Mouse (Mus musculus) heart, adult 8-10 months (tissue): ENCODE measurements at regions not wholly inside any gene's neighbourhood (a gene's known extent, or its start where the extent isn't known, plus 50 kb on each side); places are given as distances from the start of the nearest gene placed in this dataset.
A peak's percentile ranks its signal among the peaks of the same experiment; 100 is the strongest.
"Not testable (repeated sequence)": the region's sequence is repeated elsewhere in the genome, so short reads cannot be mapped to it uniquely, and the experiment has no call there.

Source experiments
- DNase-seq: peaks from one replicate; pipeline ENCODE4 v3.0.0; 2022; ENCODE audit warnings: low spot score

DNA sequence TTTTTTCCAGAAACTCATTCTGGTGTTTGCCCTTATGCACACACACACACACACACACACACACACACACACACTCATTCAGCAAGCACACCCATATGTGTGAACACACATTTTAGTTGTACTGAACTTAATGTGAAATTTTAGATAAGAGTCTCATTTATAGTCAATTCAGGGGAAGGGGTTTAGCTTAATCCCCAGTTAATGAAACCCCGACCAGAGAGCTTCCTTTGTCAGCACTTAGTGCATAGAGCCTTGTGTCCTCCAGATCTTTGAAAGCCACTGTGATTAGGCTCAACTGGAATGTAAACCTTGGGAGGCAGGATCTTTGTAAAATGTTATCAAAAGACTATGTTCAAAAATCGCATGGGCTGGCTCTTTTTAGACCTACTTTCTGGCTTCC lies 53.4 kb downstream of the Rps12 start:
- no peak for DNase-seq

DNA sequence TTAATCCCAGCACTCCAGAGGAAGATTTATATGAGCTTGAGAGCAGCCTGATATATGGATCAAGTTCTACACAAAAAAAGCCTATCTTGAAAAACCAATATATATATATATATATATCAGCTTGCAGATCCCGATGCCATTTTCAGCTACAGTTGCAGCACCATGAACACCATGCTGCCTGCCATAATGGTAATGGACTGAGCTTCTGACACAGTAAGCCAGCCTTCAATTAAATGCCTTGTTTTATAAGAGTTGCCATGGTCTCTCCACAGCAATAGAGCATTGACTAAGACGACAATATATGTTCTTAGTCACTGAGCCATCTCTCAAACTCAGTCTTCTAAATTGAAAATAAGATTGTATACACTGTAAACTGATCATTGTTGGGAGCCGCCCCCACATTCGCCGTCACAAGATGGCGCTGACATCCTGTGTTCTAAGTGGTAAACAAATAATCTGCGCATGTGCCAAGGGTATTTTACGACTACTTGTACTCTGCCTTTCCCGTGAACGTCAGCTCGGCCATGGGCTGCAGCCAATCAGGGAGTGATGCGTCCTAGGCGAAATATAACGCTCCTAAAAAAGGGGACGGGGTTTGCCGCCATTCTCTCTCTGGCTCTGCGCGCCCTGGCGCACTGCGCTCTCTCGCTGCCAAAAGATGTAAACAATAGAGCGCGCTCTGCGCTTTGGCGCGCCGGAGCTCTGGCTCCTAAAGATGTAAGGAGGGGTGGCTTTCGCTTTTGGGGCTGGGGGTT lies 60.9 kb downstream of the Rps12 start:
- DNase-seq: not testable (repeated sequence)

DNA sequence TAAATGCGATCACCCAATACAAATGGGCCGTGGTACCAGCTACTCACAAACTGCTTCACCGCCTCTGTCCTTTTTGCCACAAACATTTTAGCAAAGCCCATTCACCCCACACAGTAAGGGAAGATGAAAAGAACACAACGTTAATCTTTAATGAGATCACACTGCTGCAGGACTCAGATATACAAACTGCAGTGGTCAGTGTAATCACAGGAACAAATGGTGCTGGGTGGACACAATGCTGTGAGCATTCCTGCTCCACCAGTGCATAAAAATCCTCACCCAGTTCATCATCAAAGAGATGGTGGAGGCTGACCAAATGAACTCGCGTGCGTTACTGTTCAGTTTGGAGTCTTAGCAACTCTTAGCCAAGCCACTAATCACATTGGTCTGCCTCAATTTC lies 69.0 kb downstream of the Rps12 start:
- DNase-seq: no peak

DNA sequence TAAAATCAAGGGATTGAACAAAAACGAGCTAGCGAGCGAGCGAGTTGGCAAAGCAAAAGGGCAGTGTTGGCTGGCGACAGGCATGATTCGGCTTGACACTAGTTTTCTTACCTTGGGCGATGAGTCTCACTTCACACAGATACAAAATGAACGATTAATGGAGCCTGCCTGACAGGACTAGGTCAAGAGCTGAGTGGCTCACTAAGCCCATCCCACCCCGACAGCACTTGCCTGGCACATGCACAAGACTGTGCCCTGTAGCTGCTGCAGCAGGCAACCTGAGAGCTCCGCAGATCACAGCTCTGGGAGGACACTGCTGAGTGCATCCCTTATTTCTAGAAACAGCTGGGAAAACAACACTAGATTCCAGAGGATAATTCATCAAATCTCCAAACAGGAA lies 71.6 kb downstream of the Rps12 start:
- no peak for DNase-seq

DNA sequence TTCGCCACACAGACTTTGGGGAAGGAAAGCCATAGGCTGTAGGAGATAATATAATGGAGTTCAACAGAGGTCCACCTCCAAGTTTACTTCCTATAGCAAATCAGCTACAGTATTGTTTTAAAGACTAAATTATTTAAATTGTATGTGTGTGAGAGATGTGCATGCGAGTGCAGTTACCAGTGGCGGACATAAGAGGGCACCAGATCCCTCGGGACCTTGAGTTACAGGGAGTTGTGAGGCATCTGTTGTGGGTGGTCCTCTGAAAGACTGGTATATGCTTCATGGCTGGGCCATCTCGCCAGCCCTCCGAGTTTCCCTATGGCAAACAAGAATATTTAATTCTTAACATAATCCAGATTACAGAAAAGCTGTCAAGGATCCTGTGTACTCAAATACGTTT lies 72.0 kb downstream of the Rps12 start:
- no peak for DNase-seq

DNA sequence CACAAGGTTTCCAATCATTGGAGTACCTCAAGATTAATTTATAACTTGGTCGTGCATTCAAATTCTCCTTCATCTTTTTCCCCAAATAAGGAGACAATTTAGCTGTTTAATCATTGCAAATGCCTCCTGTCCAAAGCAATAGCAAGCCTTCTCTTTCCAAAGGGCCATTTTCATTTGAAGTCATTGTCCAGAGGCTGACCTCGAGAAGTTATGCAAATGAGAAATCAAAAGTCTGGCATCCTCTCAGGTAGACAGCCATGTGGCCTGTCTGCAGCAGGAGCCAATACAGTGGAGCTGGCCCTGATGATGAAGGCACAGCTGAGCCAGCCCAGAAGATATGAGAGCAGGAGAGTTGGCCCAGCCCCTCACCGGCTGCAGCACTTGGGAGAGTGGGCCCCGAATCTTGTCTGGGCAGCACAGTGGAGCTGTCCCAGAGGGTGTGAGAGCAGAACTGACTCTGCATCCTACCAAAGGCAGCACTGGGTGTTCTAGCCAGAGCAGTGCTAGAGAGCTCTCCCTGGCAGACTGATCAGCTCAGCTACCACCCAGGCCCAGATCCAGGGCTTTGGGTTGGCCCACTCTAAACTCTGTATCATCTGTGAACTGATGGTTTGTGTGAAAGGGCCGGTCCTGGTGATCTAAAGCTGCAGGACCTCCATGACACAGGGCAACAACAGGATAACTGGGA lies 74.2 kb downstream of the Rps12 start:
- DNase-seq: no peak

DNA sequence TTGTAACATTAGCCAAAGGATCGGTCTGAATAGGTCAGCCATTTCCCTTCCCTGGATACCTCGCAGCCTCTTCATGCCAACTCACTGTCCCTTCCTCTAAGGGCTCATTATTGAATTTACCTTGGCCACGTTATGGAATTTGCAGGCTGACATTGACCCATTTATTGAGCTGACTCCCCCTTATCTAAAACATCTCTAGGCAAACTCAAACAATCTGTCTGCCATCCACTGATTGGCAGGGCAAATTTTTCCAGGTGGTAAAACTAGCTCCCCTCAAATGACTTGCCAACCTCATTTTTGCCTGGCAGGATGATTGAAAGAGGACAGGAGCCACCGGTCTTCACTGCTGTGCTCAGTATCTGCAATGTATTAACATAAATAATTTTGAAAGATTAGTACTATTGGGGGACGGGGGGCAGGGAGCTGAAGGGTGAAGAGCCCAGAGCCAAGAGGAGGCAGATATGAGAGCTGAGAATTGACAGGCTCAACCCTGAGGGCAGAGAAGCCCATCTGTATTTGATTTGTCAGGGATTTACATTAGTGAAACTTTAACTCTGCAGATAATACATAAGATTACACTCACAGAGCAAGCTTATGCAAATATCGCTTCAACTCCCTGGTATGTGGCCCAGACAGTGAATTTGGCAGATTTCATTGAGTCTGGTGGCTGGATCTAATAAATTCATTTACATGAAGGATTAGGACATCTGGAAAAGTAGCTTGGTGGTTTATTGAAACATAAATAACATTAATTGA lies 75.5 kb downstream of the Rps12 start:
- no peak for DNase-seq

DNA sequence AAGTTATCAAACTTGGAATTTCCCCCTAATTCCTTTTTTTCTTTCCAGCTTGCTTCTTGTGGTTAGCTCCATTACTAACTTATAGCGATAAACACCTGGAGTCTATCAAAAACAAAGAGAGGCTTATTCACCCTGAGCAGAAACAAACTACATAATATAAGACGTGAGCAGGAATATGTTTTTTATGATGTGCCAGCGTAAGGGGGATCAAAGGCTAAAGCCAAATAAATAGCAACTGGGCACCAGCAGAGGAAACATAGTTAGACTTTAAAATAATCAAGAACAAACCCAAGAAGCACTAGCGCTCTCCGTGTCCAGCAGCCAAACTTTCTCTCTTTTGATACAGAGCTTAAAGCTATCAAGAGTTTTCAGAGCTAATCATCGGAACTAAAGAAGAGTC lies 76.1 kb downstream of the Rps12 start:
- DNase-seq: no peak

DNA sequence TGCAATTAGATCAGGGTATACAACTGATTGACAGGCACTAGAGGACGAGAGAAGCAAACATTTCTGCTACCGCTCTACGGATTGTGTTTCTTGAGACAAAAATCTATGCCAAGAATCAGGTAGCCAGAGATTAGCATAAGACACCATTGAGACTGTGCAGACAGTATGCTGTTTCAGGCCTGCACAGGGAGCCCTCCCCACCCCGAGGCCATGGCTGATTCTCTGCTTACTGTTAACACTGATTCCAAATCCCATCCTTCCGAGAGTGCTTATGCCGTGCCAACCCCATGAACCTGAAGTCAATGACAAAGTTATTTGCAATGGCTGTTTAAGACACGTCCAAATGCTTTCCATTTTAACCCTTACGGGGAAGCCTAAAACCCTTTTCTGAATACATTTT lies 78.8 kb downstream of the Rps12 start:
- DNase-seq: no peak

DNA sequence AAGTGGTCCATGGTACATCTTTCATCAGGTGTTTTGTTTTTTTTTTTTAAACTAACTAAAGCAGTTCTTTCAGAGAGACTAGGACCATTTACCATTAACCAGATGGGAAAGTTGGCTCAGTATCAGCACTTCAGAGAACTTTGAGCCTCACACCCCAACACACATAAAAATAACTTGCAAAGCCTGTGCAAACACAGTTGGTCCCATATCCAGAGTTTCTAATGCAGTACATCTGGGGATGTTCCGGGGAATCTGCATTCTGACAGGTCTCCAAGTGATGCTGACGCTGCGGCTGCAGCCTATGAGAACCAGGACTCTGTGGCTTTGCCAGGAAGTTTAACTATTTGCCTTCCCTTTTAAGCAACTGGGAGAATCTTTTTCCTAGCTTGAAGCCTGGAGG lies 79.9 kb downstream of the Rps12 start:
- DNase-seq: no peak

DNA sequence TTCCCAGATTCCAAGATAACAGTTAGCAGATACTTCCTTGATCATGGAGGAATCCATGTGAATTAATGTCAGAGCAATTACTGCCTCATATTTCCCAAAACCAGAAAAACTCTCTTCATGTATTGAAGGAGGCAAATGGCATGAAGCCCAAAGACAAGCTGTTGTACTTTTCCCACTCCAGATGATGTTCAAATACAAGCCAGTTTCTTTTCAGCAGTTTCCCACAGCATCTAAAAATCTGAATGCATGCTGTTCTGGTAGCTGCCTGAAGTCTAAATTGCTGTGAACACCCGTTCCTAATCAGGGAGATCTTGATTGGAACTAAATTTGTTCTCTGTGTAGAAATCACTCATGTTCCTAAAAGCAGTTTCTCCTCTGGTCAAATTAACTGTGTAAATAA lies 83.0 kb downstream of the Rps12 start:
- no peak for DNase-seq

DNA sequence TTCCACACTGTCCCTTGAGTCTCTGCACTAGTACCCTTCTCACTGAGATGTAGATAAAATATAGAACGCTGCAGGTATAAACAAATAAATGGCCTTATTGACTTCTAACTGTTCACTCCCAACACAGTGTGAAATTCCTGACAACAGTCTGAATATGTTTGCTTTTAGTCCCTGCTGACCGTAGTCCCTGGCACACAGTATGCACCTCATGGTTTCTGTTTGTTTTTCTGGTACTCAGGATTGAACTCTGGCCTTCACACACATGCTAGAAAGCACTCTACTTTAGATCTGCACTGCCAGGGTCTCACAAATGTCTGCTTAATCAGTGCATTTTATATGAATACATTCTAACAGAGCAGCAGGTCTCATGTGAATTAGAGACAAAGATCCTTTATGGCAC lies 95.8 kb downstream of the Rps12 start:
- DNase-seq: no peak

DNA sequence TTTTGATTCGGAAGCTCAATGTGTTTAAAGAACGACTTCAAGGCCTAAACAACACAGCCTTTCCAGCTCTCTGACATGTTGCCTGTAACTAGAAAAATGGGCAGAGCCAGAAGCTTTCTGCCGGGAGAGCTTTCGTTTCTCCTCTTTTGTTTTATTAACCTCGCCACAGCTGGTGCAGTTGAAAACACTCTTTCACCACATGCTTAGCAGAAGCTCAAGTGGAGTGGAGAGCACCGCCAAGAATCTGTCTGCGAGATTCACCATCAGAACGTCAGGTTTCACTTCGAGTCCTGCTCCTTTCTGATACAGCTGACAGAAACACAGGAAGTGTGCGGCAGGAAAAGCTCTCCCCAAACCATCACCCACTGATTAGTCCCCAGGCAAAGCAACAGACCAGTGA lies 100.1 kb downstream of the Rps12 start:
- DNase-seq: no peak

DNA sequence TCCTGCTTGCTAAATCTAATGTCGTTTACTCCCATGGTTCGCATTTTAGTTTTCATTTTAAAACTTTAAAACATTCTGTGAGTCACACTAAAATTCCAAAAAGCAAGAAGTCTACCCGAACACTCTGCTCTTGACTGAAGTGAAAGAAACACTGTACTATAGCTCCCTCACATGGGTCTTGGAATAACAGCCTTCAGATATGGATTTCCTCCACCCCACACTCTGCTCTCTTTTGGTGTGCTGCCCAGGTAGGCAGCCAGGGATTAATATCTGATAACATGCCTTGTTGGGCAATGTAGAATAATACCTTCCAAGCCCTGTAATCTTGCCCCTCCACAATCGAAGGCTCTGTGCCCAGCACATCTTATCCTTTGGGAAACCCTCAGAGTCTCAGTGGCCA lies 104.0 kb downstream of the Rps12 start:
- DNase-seq: peak; percentile 1

DNA sequence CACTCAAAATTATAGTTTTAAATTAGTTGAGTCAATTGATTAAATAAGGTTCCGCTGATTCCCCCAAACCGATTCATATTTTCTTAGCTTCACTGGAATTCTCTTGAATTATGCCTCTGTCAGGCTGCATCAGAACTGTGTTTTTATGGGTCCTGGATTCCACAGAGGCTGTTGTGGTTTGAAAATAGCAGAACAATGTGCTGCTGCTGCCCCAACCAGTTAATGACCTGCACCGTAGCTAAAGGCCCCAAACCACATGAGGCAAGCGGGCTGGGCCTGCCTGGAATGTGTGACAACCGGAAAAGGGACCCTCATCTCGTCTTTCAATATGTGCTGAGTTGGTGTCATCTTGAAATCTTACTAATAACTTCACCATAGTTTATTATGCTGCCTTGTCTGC lies 111.2 kb downstream of the Rps12 start:
- no peak for DNase-seq

DNA sequence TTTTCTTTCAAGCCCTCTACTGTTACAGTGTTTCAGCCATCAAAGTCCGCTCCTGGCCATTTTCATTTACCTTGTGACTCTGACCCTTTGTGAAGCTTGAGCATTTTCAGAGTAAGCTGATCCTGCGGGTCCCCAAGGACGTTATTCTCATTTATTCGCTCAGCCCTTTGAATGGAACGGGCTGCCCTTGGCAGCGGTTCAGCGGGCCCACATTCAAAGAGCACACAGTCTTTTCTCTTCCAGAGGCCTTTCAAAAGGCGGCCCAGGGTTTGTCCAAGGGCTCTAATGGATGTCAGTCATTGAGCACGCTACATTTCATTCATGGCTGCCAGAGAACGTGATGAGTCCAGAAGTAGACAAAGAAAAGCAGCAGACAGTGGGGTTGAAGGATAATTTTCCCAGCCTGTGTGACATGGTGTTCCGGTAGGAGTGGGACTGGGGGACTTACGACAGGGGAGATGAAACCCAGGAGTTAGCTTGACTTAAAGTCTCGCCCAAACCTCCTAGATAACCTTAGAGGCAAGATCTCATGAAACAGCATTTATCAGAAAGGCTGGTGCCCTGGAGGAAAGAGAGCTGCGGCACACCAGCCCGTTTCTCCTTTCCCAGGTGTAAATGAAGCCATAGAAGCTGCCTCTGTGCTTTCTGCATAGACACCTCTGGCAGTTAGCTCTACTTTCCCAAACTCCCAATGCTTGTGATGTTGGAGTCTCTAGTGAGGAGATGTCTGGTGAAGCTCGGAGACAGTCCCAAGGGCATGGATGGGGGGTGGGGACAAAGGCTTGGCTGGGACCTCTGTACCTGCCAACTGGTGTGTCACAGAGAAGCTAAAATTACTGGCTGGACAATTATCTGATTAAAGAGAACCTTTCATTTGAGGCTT lies 112.2 kb downstream of the Rps12 start:
- no peak for DNase-seq

DNA sequence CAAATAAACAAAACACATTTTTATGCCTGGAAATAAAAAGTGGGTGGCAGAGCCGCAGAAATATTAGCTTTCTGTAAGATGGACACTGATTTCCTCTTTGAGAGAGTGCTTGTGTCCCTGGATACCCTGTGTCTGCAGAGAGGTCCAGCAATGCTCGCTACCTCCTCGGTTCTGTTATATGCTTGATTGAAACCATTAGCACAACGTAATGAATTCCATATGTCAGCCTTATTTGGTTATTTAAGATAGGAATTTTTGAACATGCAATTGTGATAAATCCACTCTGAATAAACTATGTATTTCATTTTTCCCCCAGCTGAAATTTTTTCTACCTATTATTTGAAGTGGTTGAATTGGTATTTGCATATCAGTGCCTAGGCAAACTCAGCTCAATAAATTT lies 114.8 kb downstream of the Rps12 start:
- DNase-seq: no peak

DNA sequence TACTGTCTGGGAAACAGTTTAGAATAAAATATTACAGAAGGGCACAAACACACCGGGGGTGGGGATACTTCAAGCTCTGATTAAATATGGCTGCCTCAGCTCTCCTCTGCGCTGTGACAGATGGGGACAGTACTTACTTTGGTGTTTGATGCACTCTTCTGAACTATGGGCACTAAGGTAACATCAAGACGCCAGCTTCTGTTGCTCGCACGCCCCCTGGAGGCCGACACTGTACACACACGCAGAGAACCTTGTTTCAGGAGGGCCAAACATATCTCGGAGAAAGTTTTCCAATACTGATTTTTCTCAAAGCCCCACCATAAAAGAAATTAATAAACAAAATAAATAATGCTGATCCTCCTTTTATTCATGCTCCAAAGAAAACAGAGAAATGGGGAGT lies 115.6 kb downstream of the Rps12 start:
- DNase-seq: no peak

DNA sequence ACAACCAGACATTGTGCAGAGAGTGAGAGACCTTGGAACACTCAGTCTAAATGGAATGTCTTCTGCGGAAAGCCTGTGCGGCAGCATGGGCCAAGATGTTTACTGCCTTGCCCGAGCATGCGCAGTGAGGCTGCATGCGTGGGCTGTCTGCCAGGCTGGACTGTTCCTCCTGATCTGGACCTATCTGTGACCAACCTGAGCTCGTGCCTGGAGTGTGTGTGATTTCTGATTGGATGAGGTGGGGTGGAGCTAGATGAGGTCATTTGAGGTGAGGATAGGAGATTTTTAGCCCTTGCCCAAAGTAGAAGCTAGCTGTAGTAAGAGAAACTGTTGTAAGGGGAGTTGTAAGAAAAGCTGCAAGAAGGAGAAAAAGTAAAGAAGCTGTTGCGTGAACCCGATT lies 121.2 kb downstream of the Rps12 start:
- DNase-seq: not testable (repeated sequence)

DNA sequence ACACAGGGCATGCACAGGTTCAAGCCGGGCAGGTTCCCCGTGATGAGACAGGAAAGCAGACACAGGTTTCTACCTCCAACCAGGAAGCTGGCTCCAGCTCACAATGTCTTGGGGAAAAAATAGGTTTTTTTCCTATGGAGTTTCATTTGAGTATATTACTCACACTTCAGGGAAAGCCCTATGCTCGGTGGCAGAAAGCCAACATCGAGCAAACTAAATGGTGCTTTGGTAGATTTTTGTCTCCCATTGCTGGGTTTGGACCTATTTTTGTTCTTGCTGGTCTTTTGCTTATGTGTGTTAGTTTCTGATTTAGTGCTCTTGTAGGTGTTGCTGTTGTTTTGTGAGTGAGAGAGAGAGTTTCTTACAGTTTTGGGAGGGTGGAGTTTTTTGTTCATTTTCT lies 160.9 kb downstream of the Rps12 start:
- DNase-seq: no peak

DNA sequence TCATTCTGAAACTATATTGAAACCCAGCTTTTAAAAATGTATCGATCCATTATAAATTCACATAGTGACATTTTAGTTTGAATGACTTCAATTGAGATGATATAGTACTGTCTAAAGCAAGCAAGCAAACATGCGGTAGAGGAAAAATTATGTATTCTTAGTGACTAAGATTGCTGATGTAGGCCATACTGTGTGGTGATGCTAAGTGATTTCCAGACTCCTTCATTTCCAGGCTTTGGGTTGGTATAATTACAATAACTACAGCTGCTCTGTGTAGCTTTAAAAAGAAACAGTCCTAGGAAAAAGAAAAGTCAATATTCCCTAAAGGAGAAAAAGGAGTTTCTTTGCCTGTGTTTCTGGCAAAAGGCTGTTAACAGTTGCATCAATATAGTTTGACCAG lies 175.0 kb downstream of the Rps12 start:
- DNase-seq: no peak

DNA sequence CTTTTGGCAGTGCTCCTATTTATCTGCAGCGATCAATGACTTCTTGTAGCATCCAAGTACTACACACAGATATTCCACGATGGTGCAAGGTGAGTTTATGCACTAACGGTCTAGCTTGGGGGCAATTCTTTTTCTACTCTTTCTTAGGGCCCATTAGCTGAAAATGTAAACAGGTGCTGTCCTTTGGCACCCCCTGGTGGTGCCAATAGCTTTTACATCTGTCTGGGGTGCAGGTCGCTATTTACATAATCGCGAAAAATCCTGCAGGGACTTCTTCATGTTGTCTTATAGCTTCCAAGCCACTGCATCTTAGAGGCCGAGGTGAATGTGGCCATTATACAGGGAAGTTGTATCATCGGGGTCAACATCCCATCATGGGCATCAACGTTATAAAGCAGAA lies 175.9 kb downstream of the Rps12 start:
- DNase-seq: peak; percentile 13
